Mouse (Mus musculus): ENCODE data around the gene 2610528A11Rik. TPM values are rescaled to one million over a fixed set of nuclear protein-coding genes. Genes with fewer than 3 reads are reported as not detected.

The 2610528A11Rik gene
- total RNA-seq, 2 experiments from 2014 or later, result 1.3 to 1.9 TPM

DNA sequence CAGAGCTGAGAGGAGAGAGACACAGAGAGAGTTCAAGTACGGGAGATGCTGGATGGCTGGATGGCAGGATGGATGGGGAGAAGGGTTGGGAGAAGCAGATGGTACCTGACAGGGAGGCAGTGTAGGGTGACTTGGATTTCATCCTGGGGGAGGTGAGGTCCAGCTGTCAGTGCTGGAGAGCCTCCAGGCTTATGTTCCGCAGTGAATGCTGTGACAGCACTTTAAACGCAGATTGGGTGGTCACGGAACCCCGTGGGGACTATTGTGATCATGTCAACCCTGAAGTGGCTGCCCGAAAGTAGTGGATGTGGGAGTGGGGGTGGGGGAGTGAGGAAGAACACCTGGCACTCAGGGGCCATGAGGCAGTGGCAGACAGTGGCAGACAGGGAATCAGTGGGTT lies 19.4 kb downstream of the 2610528A11Rik start:
- no peak for DNase-seq

DNA sequence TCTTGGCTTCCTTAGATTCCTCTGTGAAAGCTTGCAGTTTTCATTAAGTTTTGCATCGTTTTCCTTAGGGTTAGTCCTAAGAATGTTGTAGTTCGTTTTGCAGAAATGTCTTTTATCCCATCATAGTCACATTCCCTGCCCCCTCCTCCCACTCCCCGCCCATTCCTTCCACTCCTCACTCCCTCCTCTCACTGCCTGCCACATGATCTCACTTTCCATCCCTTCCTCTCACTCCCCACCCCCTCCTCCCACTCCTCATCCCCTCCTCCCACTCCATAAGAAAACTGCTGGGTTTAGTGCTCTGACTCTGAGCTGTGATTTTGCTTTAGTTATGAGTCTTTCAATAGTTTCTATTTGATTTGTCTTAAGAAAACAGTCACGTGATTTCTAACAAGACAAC lies 30.1 kb downstream of the 2610528A11Rik start:
- no peak for DNase-seq

DNA sequence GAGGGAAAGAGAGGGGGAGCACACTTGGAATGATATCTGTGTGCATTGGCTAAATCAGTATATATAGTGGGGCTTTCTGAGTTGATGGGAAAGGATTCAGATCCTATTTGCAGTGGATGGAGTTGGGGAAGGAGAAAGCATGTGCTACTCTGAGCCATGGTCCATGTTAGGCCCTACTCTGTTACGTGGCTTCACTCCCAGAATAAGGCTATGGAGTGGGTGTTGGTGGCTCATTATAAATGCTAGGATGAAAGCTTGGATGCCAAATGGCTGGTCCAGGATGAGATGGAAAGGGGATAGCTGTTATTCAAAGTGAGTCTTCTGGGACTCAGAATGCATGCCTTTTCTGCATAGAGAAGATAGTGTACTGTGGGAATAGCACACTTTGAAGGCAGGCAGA lies 33.1 kb downstream of the 2610528A11Rik start:
- DNase-seq, result no peak

DNA sequence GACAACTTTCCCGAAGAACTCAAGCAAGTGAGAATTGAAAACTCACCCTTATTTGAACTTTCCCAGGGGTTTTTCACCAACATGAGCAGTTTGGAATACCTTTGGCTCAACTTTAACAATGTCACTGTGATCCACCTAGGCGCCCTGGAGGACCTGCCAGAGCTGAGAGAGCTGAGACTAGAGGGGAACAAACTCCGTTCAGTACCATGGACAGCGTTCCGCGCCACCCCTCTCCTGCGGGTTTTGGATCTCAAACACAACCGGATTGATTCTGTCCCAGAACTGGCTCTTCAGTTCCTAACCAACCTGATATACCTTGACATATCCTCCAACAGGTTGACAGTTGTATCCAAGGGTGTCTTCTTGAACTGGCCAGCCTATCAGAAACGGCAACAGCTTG lies 45.3 kb downstream of the 2610528A11Rik start:
- DNase-seq, result peak; percentile 85

DNA sequence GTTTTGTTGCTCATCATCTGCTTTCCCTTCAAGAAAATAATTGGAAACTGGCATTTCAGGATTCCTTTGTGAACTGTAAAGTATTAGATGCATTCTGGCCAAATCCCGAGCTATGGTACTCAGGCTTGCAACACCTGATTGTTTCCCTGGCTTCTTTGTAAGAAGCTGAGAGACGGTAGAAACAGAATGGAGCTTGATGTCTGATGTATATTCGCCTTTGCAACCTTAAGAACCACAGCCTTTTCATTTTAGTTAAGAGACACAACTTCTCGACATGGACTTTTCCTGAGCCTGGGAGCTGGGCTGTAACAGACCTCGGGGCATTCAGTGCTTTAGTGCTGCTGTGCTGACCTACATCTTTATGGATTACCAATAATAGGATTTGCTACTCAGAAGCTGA lies 46.2 kb downstream of the 2610528A11Rik start, which contains the start of gene Lrit2:
TSS of gene Lrit2 (plus strand) at position 301 of the 400 bp plus-strand sequence.
- DNase-seq, result no peak

DNA sequence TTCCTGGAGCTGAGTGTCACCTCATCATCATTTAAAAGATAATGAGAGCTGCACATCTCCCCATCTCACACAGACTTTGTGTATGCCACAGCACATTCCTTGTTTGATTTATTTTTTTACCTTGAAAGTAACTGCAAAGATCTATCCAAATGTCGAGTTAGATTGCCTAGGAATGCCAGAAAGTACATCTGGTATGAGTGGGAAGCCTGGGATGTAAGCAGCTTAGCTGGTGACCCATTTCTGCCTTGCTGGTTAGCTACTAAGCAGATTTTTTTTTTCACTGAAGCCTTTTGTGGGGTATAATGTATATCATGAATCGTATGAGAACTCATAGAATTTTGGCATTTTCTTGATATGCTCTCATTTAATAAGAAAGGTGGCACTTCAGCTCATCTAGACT lies 47.2 kb downstream of the 2610528A11Rik start:
- no peak for DNase-seq

DNA sequence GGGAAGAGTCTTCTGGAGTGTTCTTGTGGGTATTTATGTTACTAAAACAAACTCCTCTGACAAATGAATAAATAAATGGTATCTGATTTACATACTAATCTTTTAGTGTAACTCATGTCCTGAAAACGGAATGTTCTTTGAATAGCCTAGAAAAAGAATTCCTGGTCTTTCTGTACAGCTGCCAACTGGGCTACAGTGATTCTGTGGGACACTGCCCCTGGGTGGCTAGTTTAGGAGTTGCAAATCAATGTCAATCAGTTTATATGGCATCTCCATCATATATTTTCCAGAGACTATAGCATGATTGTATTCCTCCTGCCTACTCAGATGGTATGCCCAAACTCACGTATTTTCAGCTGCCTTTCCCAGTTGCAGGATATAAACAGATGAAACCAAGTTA lies 49.0 kb downstream of the 2610528A11Rik start:
- no peak for DNase-seq

Other genes starting within 250 kb of the 2610528A11Rik start
- 10 to 100 TPM; 33.4 to 38.3 TPM for gene Ccser2, start 145.2 kb downstream of the 2610528A11Rik start, total RNA-seq (2021)
- gene Rgr, start 65.1 kb downstream of the 2610528A11Rik start, total RNA-seq (2021), result not detected
- gene Lrit1, start 59.2 kb downstream of the 2610528A11Rik start, total RNA-seq (2021), result under 1 TPM in 1 of 2 experiments, not detected in 1; 0.06 TPM
- gene Lrit2, start 46.1 kb downstream of the 2610528A11Rik start, total RNA-seq (2021), result not detected
- gene Cdhr1, start 15.7 kb downstream of the 2610528A11Rik start, total RNA-seq (2021), result under 1 TPM; 0.15 to 0.30 TPM
- 100 to 1,000 TPM; 681 to 719 TPM for gene Ghitm, start 21.2 kb upstream of the 2610528A11Rik start, total RNA-seq (2021)

Measured in adrenal gland, postnatal 10 days (tissue).